Mouse (Mus musculus): ENCODE measurements around the gene 1500009C09Rik.

- no peak for TF ChIP-seq CTCF (IDR thresholded peaks at IDR 0.05)
- no peak for TF ChIP-seq EP300 (IDR thresholded peaks at IDR 0.05; ENCODE audit: insufficient read depth, low read depth, low read length)
- TF ChIP-seq POLR2A (IDR thresholded peaks at IDR 0.05; ENCODE audit: insufficient read depth, low read depth, low read length), result no peak
These were observed 34.2 kb upstream of the 1500009C09Rik start for GRCm38 (mm10) chr15:82217980-82218379.
